Mouse (Mus musculus): Measurements from ENCODE around the gene Rbm33. TPM values are rescaled to one million over a fixed set of nuclear protein-coding genes. Genes with fewer than 3 reads are reported as not detected.

The Rbm33 gene
- total RNA-seq, 2 experiments from 2014 or later = 36.0 to 36.8 TPM

GRCm38 (mm10) chr5:28457921-28458641 lies 141.2 kb downstream of the Rbm33 start:
- DNase-seq (ENCODE audit: low spot score) = no peak

GRCm38 (mm10) chr5:28458821-28459240 lies 141.9 kb downstream of the Rbm33 start:
- DNase-seq (ENCODE audit: low spot score) = no peak
- intact Hi-C loops (cut with DNase I) = no loop called here

More at GRCm38 (mm10) chr5:28457921-28458641, 141.2 kb downstream of the Rbm33 start:
- intact Hi-C loops (cut with DNase I) = no loop called here

DNA sequence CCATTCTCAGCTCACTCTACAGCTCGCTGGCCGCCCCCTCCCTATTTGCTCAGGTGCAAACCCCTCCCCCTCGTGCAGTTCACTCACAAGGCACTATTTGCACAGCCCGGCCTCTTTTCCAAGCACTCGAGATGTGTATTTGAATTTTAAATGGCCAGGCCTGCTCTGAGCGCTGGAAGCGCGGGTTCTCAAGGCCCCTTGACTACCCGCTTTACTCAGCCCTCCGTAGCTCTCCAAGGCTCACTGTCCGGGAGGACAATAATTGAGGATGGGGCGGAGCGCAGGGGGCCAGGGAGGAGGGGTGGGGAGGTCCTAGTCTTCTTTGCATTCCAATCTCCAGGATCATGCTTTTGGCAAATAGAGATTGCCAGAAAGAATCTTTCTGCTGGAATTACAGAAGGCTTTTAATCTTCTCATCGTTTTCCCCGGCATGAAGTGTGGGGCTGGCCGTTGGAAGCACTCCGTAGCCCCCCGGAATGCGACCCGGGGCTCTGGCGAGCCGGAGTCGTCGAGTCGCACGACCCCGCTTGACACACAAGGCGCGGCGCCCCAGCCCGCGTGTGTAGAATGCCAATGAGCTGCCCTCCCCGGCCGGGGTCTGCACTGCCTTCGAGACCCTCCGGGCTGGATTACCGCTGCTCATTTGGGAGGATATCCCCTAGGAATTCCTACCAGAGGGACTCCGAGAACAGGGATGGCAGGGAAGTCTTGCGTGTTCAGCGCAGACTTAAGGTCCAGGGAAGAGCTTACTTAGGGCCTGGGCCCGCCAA lies 142.7 kb downstream of the Rbm33 start:
- no peak for DNase-seq (ENCODE audit: low spot score)

GRCm38 (mm10) chr5:28460556-28461350 lies 143.8 kb downstream of the Rbm33 start:
- intact Hi-C loops (cut with DNase I) = loop anchor here (10.0 kb wide), 1 partner anchor 534 kb away; no protein-coding TSS in a partner anchor

More for the DNA sequence above, 142.7 kb downstream of the Rbm33 start:
- intact Hi-C loops (cut with DNase I) = loop anchor here (10.0 kb wide), 1 partner anchor 535 kb away; no protein-coding TSS in a partner anchor

DNA sequence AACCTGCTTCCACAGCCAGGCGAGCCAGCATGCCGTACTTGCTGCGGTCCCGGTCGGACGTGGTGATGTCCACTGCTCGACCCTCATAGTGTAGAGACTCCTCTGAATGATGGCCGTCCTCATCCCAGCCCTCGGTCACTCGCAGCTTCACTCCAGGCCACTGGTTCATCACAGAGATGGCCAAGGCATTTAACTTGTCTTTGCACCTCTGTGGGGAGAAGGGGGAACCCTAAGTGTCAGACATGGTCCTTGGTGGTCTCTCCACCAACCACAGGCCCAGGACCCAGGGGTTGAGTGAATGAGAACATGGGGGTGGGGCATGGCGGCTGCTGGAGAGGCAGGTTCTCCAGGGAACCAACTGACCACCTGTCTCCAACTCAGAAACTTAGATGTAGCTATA lies 144.5 kb downstream of the Rbm33 start:
- no peak for DNase-seq (ENCODE audit: low spot score)
- intact Hi-C loops (cut with DNase I) = loop anchor here (10.0 kb wide), 1 partner anchor 533 kb away; no protein-coding TSS in a partner anchor

More at GRCm38 (mm10) chr5:28460556-28461350, 143.8 kb downstream of the Rbm33 start:
- no peak for DNase-seq (ENCODE audit: low spot score)

GRCm38 (mm10) chr5:28462741-28463590 lies 146.0 kb downstream of the Rbm33 start:
- intact Hi-C loops (cut with DNase I) = loop anchor here (10.0 kb wide), 1 partner anchor 532 kb away; no protein-coding TSS in a partner anchor
- DNase-seq (ENCODE audit: low spot score) = no peak

DNA sequence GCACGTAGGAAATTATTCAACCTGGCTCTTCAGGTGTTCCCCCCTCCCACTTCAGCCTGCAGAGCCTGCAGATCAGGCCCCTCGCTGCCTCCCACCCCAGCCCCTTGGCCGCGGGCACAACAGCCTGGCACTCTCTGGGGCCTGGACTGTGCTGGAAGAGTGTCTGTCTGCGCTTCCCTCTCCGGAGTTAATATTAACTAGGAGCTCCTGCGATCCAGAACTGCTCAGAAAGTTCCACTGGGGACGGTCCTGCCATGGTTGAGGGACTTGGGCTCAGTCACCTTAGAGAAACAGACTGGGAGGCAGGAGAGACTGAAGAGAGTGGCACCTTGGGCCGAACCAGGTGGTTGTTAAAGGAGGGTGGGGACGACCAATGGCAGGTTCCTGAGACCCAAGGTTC lies 146.7 kb downstream of the Rbm33 start:
- intact Hi-C loops (cut with DNase I) = loop anchor here (10.0 kb wide), 1 partner anchor 531 kb away; no protein-coding TSS in a partner anchor
- no peak for DNase-seq (ENCODE audit: low spot score)

DNA sequence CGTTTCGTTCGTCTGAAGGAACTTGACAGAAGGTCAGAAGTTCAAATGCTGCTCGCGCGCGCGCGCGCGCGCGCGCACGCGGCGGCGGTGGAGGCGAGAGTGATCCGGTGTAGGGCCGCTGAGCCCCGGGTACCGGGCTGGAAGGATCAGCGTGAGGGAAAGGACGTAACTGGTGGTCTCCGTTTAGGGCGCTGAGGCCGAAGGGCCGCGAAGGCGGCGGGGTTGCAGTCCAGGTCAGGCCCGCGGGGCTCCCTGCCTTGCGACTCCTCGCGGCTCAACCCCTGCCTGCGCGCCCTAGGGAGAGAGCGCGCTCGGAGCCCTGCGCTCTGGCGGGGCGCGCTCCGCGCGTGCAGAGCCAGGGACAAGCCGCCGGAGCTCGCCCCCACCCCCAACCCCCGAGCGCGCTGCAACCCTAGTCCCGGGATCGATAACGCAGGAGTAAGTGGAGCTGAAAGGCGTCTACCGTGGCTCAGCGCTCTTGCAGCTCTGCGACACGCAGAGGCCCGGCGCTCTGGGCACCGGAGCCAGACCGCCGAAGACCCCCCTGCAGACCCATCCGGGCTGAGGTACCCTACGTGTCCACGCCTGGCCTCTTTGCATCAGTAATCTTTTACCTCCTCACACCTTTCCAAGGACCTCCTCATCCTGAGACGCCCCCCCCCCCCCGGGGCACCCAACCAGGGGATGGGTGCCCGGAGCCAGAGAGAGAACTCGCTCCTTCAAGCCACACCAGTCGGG lies 147.6 kb downstream of the Rbm33 start:
- intact Hi-C loops (cut with DNase I) = loop anchor here (10.0 kb wide), 1 partner anchor 530 kb away; no protein-coding TSS in a partner anchor
- DNase-seq (ENCODE audit: low spot score) = no peak

GRCm38 (mm10) chr5:28465099-28465406 lies 148.1 kb downstream of the Rbm33 start:
- no peak for DNase-seq (ENCODE audit: low spot score)
- intact Hi-C loops (cut with DNase I) = loop anchor here (10.0 kb wide), 1 partner anchor 530 kb away; no protein-coding TSS in a partner anchor

- no peak for DNase-seq (ENCODE audit: low spot score)
- intact Hi-C loops (cut with DNase I) = loop anchor here (10.0 kb wide), 1 partner anchor 529 kb away; no protein-coding TSS in a partner anchor
Measured at GRCm38 (mm10) chr5:28465526-28465925, 148.6 kb downstream of the Rbm33 start.

DNA sequence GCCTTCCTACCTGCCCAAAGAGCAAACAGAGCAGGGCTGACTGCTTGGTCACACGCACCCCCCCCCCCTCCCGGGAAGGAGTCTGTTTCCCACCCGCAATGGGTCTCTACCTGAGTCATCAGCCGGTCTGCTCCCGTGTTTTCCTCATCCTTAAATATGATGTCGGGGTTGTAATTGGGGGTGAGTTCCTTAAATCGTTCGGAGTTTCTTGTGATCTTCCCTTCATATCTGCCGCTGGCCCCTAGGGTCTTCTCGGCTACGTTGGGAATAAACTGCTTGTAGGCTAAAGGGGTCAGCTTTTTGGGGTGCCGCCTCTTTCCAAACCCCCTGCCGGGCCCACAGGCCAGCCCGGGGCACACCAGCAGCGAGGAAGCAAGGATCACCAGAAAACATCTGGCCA lies 149.4 kb downstream of the Rbm33 start:
- intact Hi-C loops (cut with DNase I) = loop anchor here (10.0 kb wide), 1 partner anchor 528 kb away; no protein-coding TSS in a partner anchor
- no peak for DNase-seq (ENCODE audit: low spot score)

- DNase-seq (ENCODE audit: low spot score) = no peak
- intact Hi-C loops (cut with DNase I) = loop anchor here (10.0 kb wide), 1 partner anchor 528 kb away; no protein-coding TSS in a partner anchor
Measured at GRCm38 (mm10) chr5:28466760-28467306, 149.9 kb downstream of the Rbm33 start, which contains the start of gene Shh. Shh (minus strand) TSS chr5:28467256.

Other genes starting within 250 kb of the Rbm33 start
- 10 to 100 TPM; 13.8 to 15.0 TPM for gene Insig1, start 245.8 kb upstream of the Rbm33 start, total RNA-seq (2021)
- not detected for gene En2, start 151.4 kb upstream of the Rbm33 start, total RNA-seq (2021)
- gene Cnpy1, start 71.3 kb upstream of the Rbm33 start, total RNA-seq (2021) = not detected
- gene Shh, start 150.1 kb downstream of the Rbm33 start, total RNA-seq (2021) = not detected

Data from heart, postnatal 25 days (tissue).